Mouse (Mus musculus) myocyte (in vitro differentiated cells): ENCODE results near the gene Cwc25.

ENCODE experiments used
- MYOD1 ChIP-seq, 3 experiments: IDR thresholded peaks; one replicate each; pipeline ENCODE4 v1.6.1; 2011; ENCODE audit warnings: control low read depth in 2 of 3, low read depth in 2 of 3, mild to moderate bottlenecking in 2 of 3, moderate library complexity in 1 of 3; ENCODE audit not compliant: insufficient read length in 2 of 3, control insufficient read depth in 1 of 3
- MYOG ChIP-seq, 3 experiments: IDR thresholded peaks; one replicate each; pipeline ENCODE4 v1.6.1; 2011; ENCODE audit warnings: control low read depth in 2 of 3, low read depth in 2 of 3, mild to moderate bottlenecking in 2 of 3; ENCODE audit not compliant: insufficient read length in 2 of 3, control insufficient read depth in 1 of 3, insufficient read depth in 1 of 3
- POLR2A ChIP-seq: IDR thresholded peaks from one replicate; pipeline ENCODE4 v1.6.1; 2011; ENCODE audit warnings: low read depth, mild to moderate bottlenecking, control low read depth, moderate library complexity; ENCODE audit not compliant: insufficient read length
- REST ChIP-seq: IDR thresholded peaks from one replicate; pipeline ENCODE4 v1.6.1; 2011; ENCODE audit warnings: mild to moderate bottlenecking, control low read depth, moderate library complexity; ENCODE audit not compliant: insufficient read depth, insufficient read length
- USF1 ChIP-seq: IDR thresholded peaks from one replicate; pipeline ENCODE4 v1.6.1; 2011; ENCODE audit warnings: low read depth, mild to moderate bottlenecking, control low read depth, moderate library complexity

- TF ChIP-seq USF1 (no peak), POLR2A (no peak), MYOD1 (IDR thresholded peaks at IDR 0.05; ENCODE audit: control insufficient read depth in 1 of 3, insufficient read length in 2 of 3, low read depth in 2 of 3) (no peak), REST (no peak), MYOG (IDR thresholded peaks at IDR 0.05; ENCODE audit: control insufficient read depth in 1 of 3, insufficient read depth in 1 of 3, insufficient read length in 2 of 3, low read depth in 2 of 3) (no peak)
Observed at GRCm38 (mm10) chr11:97723709-97724108, 42.6 kb downstream of the Cwc25 start.
